Mouse (Mus musculus): ENCODE results near the gene Morn1.

DNA sequence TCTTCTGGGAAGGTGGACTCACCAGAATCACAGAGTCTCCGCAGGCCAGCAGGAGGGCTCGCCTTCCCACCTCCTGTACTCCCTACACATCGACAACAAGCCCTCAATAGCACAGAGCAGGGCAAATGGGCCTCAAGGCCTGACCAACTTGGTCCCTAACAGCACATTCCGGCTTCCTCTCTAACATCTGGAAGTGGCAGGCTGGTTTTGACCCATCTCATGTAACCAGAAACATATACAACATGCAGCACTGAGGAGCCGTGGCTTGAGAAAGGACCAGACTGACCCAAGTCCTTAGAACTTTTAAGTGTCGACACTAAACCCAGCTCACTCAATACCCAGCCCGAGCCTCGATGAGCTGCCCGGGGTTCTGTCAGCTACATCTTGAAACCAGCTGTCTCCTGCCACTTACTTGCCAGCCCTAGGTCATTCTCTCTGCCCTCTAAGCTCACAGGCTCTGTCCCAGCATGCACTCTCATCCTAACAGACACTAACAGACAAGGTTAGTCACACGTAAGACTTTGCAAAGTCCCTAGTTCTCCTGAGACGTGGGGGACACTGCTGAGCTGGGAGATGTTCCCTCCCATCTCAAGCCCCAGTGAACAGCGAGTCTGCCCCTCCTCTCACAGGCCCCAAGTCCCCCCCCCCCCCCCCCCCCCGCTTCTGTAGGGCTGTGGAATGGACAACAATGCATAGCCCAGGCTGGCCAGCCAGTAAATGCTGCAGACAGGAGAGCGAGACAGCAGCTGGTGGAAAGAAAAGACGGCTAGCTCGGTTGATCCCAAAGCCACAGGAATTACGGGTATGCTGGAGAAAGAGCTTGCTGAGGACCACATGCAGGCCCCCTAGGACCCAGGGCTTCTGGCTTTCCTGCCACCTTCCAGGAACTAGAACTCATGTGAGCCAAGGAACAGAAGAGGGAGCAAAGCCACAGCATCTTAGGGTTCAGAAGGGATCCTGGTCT is 87.7 kb downstream of the Morn1 start:
- TF ChIP-seq CTCF (IDR thresholded peaks at IDR 0.05; ENCODE audit: borderline replicate concordance, insufficient read depth, low read length) (no peak), POLR2A (IDR thresholded peaks at IDR 0.05; ENCODE audit: low read depth, low read length) (peak; percentile 20; the same call in 1 of the 2 replicates)
